8 mouse cellular contexts compared by ENCODE assay signal in genomic region chr9:44882981-44883569, GRCm38 (mm10). TPM values are rescaled to one million over a fixed set of nuclear protein-coding genes. Genes with fewer than 3 reads are reported as not detected.
DNase-seq lines count a peak whose midpoint lies in the region; ATAC-seq lines count a peak whose summit lies in the region.

No protein-coding gene starts in this region.

- peak; percentile 63 for DNase-seq in embryo, embryonic 10.5 days (ENCODE audit: low spot score)
- DNase-seq in embryo, embryonic 10 days (ENCODE audit: low spot score): no peak
- DNase-seq in A20 (ENCODE audit: low read depth, low spot score): peak; percentile 77
- DNase-seq in cerebellum, postnatal 25 days: peak; percentile 58 to 59
- peak; percentile 55 to 63 for DNase-seq in left cerebral cortex, postnatal 36 days (ENCODE audit: low spot score in 2 of 2)
- no peak for DNase-seq in urinary bladder, postnatal 25 days (ENCODE audit: low spot score)

- 0 out of 2 replicates have a peak, but pooled peaks have one; percentile 0 for ATAC-seq in hindbrain, embryonic 12.5 days (ENCODE audit: low FRiP score)
- ATAC-seq in neural tube, embryonic 12.5 days (ENCODE audit: low FRiP score, low read depth): 0 out of 2 replicates have a peak, but pooled peaks have one; percentile 3

- H3K9ac ChIP-seq in hindbrain, embryonic 12.5 days: peak overlapping the region; percentile 86
- H3K9ac ChIP-seq in neural tube, embryonic 12.5 days: peak overlapping the region; percentile 97

- no peaks in the 10 kb centered on the region for H3K36me3 ChIP-seq in hindbrain, embryonic 12.5 days
- H3K36me3 ChIP-seq in neural tube, embryonic 12.5 days: no peaks in the 10 kb centered on the region

- H3K4me3 ChIP-seq in hindbrain, embryonic 12.5 days: peak overlapping the region; percentile 68
- peak overlapping the region; percentile 99 for H3K4me3 ChIP-seq in neural tube, embryonic 12.5 days

- H3K9me3 ChIP-seq in hindbrain, embryonic 12.5 days (replicated peaks): no peaks in the 10 kb centered on the region
- H3K9me3 ChIP-seq in neural tube, embryonic 12.5 days: no peaks in the 10 kb centered on the region

- intact Hi-C loops in left cerebral cortex, postnatal 36 days (cut with DNase I): loop anchor here (1.0 to 5.0 kb wide), 2 partner anchors 22 to 46 kb away; no protein-coding TSS in a partner anchor

- no peaks in the 10 kb centered on the region for H3K27me3 ChIP-seq in hindbrain, embryonic 12.5 days
- no peaks in the 10 kb centered on the region for H3K27me3 ChIP-seq in neural tube, embryonic 12.5 days (replicated peaks)

- peak overlapping the region; percentile 82 for H3K4me2 ChIP-seq in hindbrain, embryonic 12.5 days (replicated peaks)
- peak overlapping the region; percentile 99 for H3K4me2 ChIP-seq in neural tube, embryonic 12.5 days (replicated peaks)

- peaks cover 25% of the 10 kb centered on the region for H3K4me1 ChIP-seq in hindbrain, embryonic 12.5 days
- peaks cover 25% of the 10 kb centered on the region for H3K4me1 ChIP-seq in neural tube, embryonic 12.5 days

- peak overlapping the region; percentile 100 for H3K27ac ChIP-seq in hindbrain, embryonic 12.5 days
- H3K27ac ChIP-seq in neural tube, embryonic 12.5 days: peak overlapping the region; percentile 98

- WGBS in hindbrain, embryonic 12.5 days: under 1% methylated on average over 21 of the region's 21 CpGs
- WGBS in neural tube, embryonic 12.5 days: under 1% methylated on average over 21 of the region's 21 CpGs

RNA-seq across cellular contexts. Expression of gene Kmt2a, which starts 2.0 kb away (rescaled TPM):
- polyA plus RNA-seq in hindbrain, embryonic 12.5 days (2016; fragmentation: Nextera tagmentation; extraction: Ambion mirVana): 29.5 and 33.2 TPM in 2 replicates
- total RNA-seq in left cerebral cortex, postnatal 36 days (2021): 10 to 100 TPM; 52.2 to 79.3 TPM
- 25.3 and 29.6 TPM in 2 replicates for polyA plus RNA-seq in neural tube, embryonic 12.5 days (2016; fragmentation: Nextera tagmentation; extraction: Ambion mirVana)

RNA-seq across cellular contexts. Expression of gene Atp5l, which starts 37.5 kb away (rescaled TPM):
- polyA plus RNA-seq in hindbrain, embryonic 12.5 days (2016; fragmentation: Nextera tagmentation; extraction: Ambion mirVana): 489 and 578 TPM in 2 replicates
- 100 to 1,000 TPM; 303 to 311 TPM for total RNA-seq in left cerebral cortex, postnatal 36 days (2021)
- 602 and 611 TPM in 2 replicates for polyA plus RNA-seq in neural tube, embryonic 12.5 days (2016; fragmentation: Nextera tagmentation; extraction: Ambion mirVana)

Comparison
In these comparisons a context has a peak if more than half of its experiments do, and no peak if none do; other contexts are left out.
1. DNase-seq: peak in embryo, embryonic 10.5 days (single experiment), A20 (single experiment), cerebellum, postnatal 25 days (2 of 2) and left cerebral cortex, postnatal 36 days (2 of 2); none in embryo, embryonic 10 days (single experiment) and urinary bladder, postnatal 25 days (single experiment).